Mouse (Mus musculus): ENCODE data around the gene Nlrp1b.

Nlrp1b gene

GRCm38 (mm10) chr11:71230684-71231480, at the start of gene Nlrp1b:
TSS of gene Nlrp1b (minus strand) at chr11:71230733.
- DNase-seq (ENCODE audit: low spot score in 2 of 2), result peak in 1 of 2 experiments; percentile 1

- no peak for DNase-seq (ENCODE audit: low spot score in 2 of 2)
Measured at GRCm38 (mm10) chr11:71261036-71261435, 30.5 kb upstream of the Nlrp1b start.

GRCm38 (mm10) chr11:71251333-71251732, 20.8 kb upstream of the Nlrp1b start:
- DNase-seq (ENCODE audit: low spot score in 2 of 2), result no peak

- no peak for DNase-seq (ENCODE audit: low spot score in 2 of 2)
Measured at GRCm38 (mm10) chr11:71224614-71225013, 5.9 kb downstream of the Nlrp1b start.

- DNase-seq (ENCODE audit: low spot score in 2 of 2), result no peak
Measured at GRCm38 (mm10) chr11:71202703-71203102, 27.8 kb downstream of the Nlrp1b start.

GRCm38 (mm10) chr11:71199349-71199748, 31.2 kb downstream of the Nlrp1b start:
- DNase-seq (ENCODE audit: low spot score in 2 of 2), result no peak

GRCm38 (mm10) chr11:71169633-71170032, 60.9 kb downstream of the Nlrp1b start:
- DNase-seq (ENCODE audit: low spot score in 2 of 2), result no peak

GRCm38 (mm10) chr11:71164139-71164538, 66.4 kb downstream of the Nlrp1b start:
- no peak for DNase-seq (ENCODE audit: low spot score in 2 of 2)

- no peak for DNase-seq (ENCODE audit: low spot score in 2 of 2)
Measured at GRCm38 (mm10) chr11:71159439-71160136, 70.9 kb downstream of the Nlrp1b start.

- no peak for DNase-seq (ENCODE audit: low spot score in 2 of 2)
Measured at GRCm38 (mm10) chr11:71155272-71155671, 75.3 kb downstream of the Nlrp1b start.

- no peak for DNase-seq (ENCODE audit: low spot score in 2 of 2)
Measured at GRCm38 (mm10) chr11:71144661-71145060, 85.9 kb downstream of the Nlrp1b start, which contains the start of gene Nlrp1a. TSS of gene Nlrp1a (minus strand) at chr11:71144704.

GRCm38 (mm10) chr11:71142031-71142430, 88.5 kb downstream of the Nlrp1b start:
- DNase-seq (ENCODE audit: low spot score in 2 of 2), result no peak

GRCm38 (mm10) chr11:71107128-71107527, 123.4 kb downstream of the Nlrp1b start:
- DNase-seq (ENCODE audit: low spot score in 2 of 2), result no peak

- no peak for DNase-seq (ENCODE audit: low spot score in 2 of 2)
Measured at GRCm38 (mm10) chr11:71106261-71107021, 124.1 kb downstream of the Nlrp1b start.

- DNase-seq (ENCODE audit: low spot score in 2 of 2), result no peak
Measured at GRCm38 (mm10) chr11:71103931-71104330, 126.6 kb downstream of the Nlrp1b start.
